Mouse (Mus musculus): Measurements from ENCODE around the gene AL607142.1. TPM values are rescaled to one million over a fixed set of nuclear protein-coding genes. Genes with fewer than 3 reads are reported as not detected.

The AL607142.1 gene
- polyA plus RNA-seq, 1 experiment from 2014 or later: not detected

DNA sequence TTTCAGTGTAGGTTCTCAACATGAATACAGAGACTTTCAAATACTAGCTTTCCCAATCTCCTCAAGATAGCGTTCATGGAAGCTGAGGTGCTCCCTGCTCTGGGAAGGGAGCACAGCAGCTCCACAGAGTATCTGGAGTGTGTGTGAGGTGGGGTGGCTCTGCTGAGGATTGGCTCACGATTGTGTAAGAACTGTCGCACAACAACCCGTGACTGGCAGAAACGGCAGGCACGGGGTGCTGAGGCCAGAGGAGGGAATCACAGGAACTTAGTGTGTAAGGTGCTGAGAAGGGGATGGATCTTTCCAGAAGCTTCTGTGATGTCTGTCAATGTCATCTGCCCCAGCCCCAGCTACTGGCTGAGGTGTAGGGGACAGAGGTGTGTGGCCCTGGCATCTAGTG is 3.1 kb upstream of the AL607142.1 start:
- Histone ChIP-seq H3K9ac (ENCODE audit: low read depth, low read length) (no peak overlapping the region), H3K27me3 (ENCODE audit: insufficient read depth, low read length) (no peaks in the 10 kb centered on the region), H3K9me3 (replicated peaks; ENCODE audit: low read length) (no peaks in the 10 kb centered on the region), H3K27ac (no peak overlapping the region), H3K4me2 (ENCODE audit: low read length) (no peak overlapping the region), H3K36me3 (ENCODE audit: insufficient read depth, low read length) (no peaks in the 10 kb centered on the region), H3K4me3 (replicated peaks; ENCODE audit: low read depth, low read length) (no peak overlapping the region), H3K4me1 (replicated peaks; ENCODE audit: insufficient read depth, low read length) (no peaks in the 10 kb centered on the region)
- TF ChIP-seq CTCF (IDR thresholded peaks at IDR 0.05; ENCODE audit: low read depth): no peak
- no peak for DNase-seq (ENCODE audit: low spot score)
- no peak for ATAC-seq (replicated peaks; ENCODE audit: low FRiP score, low read depth)
- WGBS: 94% methylated on average over 6 of the region's 6 CpGs

DNA sequence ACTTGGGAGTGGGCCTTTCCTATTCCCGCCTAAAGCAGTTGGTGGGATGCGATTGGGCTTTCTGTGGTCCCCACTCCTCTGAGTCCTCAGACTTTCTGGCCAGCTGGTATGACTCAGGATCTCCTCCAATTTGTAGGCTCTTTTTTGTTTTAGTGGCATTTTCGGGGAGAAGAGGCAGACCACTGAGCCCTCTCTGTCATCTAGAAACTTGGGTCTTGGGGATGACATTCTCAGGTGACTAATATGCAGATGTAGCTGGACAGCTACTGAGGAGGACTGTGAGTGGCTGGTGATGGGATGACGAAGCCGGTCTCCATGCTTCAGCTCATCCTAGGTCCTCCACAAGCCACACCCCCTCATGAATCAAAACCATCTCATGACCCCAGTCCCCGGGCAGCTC is 2.6 kb upstream of the AL607142.1 start:
- TF ChIP-seq CTCF (IDR thresholded peaks at IDR 0.05; ENCODE audit: low read depth): no peak
- Histone ChIP-seq H3K27me3 (ENCODE audit: insufficient read depth, low read length) (no peaks in the 10 kb centered on the region), H3K36me3 (ENCODE audit: insufficient read depth, low read length) (no peaks in the 10 kb centered on the region), H3K9ac (ENCODE audit: low read depth, low read length) (no peak overlapping the region), H3K27ac (no peak overlapping the region), H3K4me3 (replicated peaks; ENCODE audit: low read depth, low read length) (no peak overlapping the region), H3K4me1 (replicated peaks; ENCODE audit: insufficient read depth, low read length) (no peaks in the 10 kb centered on the region), H3K4me2 (ENCODE audit: low read length) (no peak overlapping the region), H3K9me3 (replicated peaks; ENCODE audit: low read length) (no peaks in the 10 kb centered on the region)
- DNase-seq (ENCODE audit: low spot score) (no peak), ATAC-seq (replicated peaks; ENCODE audit: low FRiP score, low read depth) (no peak)
- WGBS: 53% methylated on average over 6 of the region's 6 CpGs

DNA sequence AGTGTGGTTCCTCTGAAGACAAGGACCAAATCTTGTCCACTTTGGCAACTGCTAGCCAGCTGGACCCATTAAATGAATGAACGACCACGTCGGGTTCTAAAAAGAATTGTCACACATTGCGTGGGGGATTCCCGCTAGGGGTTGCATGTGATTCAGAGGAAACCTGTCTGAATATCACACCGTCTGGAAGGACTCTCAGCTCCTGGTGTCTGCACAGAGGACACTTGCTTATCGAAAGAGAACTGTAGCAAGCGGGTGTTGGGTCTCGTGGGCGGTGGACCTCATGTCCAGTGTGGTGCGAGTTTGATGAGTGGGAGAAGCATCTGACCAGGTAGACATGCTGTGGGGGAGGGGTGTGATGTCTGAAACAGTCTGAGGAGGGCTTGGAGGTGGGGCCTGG is 2.0 kb upstream of the AL607142.1 start:
- WGBS: 71% methylated on average over 11 of the region's 11 CpGs
- no peak for ATAC-seq (replicated peaks; ENCODE audit: low FRiP score, low read depth)
- Histone ChIP-seq H3K27ac (no peak overlapping the region), H3K4me1 (replicated peaks; ENCODE audit: insufficient read depth, low read length) (no peaks in the 10 kb centered on the region), H3K36me3 (ENCODE audit: insufficient read depth, low read length) (no peaks in the 10 kb centered on the region), H3K4me2 (ENCODE audit: low read length) (no peak overlapping the region), H3K9ac (ENCODE audit: low read depth, low read length) (no peak overlapping the region), H3K27me3 (ENCODE audit: insufficient read depth, low read length) (no peaks in the 10 kb centered on the region), H3K4me3 (replicated peaks; ENCODE audit: low read depth, low read length) (no peak overlapping the region), H3K9me3 (replicated peaks; ENCODE audit: low read length) (no peaks in the 10 kb centered on the region)
- no peak for DNase-seq (ENCODE audit: low spot score)
- TF ChIP-seq CTCF (IDR thresholded peaks at IDR 0.05; ENCODE audit: low read depth): no peak

DNA sequence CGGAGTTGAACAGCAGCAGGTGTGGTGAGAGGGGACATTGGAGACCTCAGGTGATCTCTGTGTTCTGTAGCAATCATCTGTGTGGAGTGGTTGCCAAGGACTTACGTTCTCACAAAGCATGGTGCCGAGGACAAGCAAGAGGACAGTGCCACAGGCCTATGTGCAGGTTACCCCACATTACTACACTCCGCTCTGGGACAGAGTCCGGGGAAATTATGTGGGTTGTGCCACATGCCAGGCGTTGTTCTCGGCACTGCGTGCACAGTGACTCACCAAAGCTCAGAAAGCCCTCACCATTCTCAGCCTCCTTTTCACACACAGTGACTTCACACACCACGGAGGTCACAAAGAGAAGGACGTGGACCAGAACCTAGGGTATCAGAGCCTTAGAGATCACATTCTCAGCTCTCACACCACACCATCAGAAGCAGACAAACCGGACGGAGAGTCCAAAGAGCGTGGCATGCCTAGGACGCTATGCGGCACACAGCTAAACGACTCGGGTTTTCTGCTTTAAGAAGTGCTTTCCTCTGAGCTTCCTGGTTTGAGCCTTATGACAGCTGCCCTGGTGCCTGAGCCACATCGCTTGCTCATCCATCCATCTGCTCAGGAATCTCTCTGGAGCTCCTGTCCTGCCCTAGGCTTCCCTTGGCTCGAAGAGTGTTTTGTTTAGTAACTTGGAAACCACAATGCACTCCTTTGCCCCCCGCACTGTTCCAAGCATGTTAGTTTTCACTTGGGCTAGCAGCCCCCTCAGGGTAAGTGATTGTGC is 1.3 kb upstream of the AL607142.1 start:
- DNase-seq (ENCODE audit: low spot score) (no peak), ATAC-seq (replicated peaks; ENCODE audit: low FRiP score, low read depth) (no peak)
- H3K27me3 ChIP-seq (ENCODE audit: insufficient read depth, low read length): no peaks in the 10 kb centered on the region
- H3K9ac ChIP-seq (ENCODE audit: low read depth, low read length): no peak overlapping the region
- no peak overlapping the region for H3K4me3 ChIP-seq (replicated peaks; ENCODE audit: low read depth, low read length)
- no peaks in the 10 kb centered on the region for H3K36me3 ChIP-seq (ENCODE audit: insufficient read depth, low read length)
- WGBS: 89% methylated on average over 20 of the region's 20 CpGs
- TF ChIP-seq CTCF (IDR thresholded peaks at IDR 0.05; ENCODE audit: low read depth): no peak
- no peak overlapping the region for H3K27ac ChIP-seq
- H3K9me3 ChIP-seq (replicated peaks; ENCODE audit: low read length): no peaks in the 10 kb centered on the region
- H3K4me1 ChIP-seq (replicated peaks; ENCODE audit: insufficient read depth, low read length): no peaks in the 10 kb centered on the region
- H3K4me2 ChIP-seq (ENCODE audit: low read length): no peak overlapping the region

DNA sequence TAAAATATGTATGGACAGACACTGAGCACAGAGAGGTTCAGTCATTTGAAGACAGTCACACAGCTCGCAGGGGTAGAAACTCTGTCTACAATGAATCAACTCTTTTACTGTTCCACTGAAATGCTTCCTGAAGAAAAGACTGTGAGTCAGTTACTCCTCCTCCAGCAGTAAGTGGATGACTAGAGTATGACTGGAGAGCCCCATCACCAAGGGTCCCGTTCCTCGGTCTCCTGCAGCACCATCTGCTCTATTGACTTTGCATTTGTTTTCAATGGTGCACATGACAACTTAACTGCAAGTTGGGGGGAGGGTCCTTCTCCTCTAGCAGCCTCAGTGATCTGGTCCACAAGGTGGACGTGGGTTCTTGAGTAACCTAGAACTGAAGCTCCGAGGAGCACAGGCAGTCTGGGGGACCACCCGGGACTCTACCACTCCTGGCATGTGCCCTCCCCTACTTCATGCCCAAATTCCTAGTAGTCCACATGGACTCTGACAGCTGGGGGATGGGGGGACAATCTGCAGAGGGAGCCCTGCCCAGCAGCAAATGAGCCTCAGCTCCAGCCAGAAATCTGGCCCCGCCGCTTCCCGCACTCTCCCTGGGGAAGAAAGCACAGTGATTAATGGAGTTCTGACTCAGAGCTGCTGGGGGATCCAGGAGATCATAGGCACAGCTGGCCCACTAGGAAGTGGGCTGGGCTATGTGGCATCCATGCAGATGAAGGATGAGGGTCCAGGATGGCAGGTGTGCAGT is 2.2 kb downstream of the AL607142.1 start:
- Histone ChIP-seq H3K9me3 (replicated peaks; ENCODE audit: low read length) (no peaks in the 10 kb centered on the region), H3K36me3 (ENCODE audit: insufficient read depth, low read length) (no peaks in the 10 kb centered on the region), H3K27ac (no peak overlapping the region), H3K4me1 (replicated peaks; ENCODE audit: insufficient read depth, low read length) (no peaks in the 10 kb centered on the region), H3K9ac (ENCODE audit: low read depth, low read length) (no peak overlapping the region), H3K4me3 (replicated peaks; ENCODE audit: low read depth, low read length) (no peak overlapping the region), H3K27me3 (ENCODE audit: insufficient read depth, low read length) (no peaks in the 10 kb centered on the region), H3K4me2 (ENCODE audit: low read length) (no peak overlapping the region)
- 54% methylated on average over 9 of the region's 9 CpGs for WGBS
- no peak for TF ChIP-seq CTCF (IDR thresholded peaks at IDR 0.05; ENCODE audit: low read depth)
- DNase-seq (ENCODE audit: low spot score) (no peak), ATAC-seq (replicated peaks; ENCODE audit: low FRiP score, low read depth) (no peak)

DNA sequence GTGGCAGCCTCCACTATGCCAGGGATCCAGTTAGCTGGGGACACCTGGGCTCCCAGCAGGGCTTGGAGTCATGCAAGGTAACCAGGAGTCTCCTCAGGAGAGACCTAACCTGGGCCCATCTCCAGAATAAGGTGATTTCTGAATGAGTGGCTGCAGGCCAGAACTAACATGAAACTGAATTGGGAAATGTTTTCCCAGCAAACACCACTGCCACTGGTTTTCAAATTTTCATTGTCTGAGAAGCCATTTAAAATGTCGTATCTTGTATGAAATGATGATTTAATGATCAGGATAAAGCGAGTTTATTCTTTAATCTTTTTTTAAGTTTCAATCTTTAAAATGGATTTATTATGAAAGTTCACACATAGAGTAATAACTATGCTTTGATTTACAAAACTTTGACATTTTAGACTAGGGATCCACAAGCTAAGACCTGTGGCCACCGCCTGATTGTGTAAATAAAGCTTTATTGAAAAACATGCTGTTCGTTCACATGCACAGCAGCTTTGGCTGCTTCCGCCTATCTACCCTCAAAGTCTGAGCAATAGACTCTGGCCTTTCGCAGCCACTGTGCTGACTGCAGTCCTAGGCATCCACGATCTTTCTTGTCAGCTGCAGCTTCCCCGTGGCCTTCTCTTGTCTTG is 2.9 kb downstream of the AL607142.1 start:
- no peak for TF ChIP-seq CTCF (IDR thresholded peaks at IDR 0.05; ENCODE audit: low read depth)
- H3K4me3 ChIP-seq (replicated peaks; ENCODE audit: low read depth, low read length): no peak overlapping the region

More for the DNA sequence above, 2.9 kb downstream of the AL607142.1 start:
- Histone ChIP-seq H3K9ac (ENCODE audit: low read depth, low read length) (no peak overlapping the region), H3K36me3 (ENCODE audit: insufficient read depth, low read length) (no peaks in the 10 kb centered on the region), H3K27me3 (ENCODE audit: insufficient read depth, low read length) (no peaks in the 10 kb centered on the region), H3K9me3 (replicated peaks; ENCODE audit: low read length) (no peaks in the 10 kb centered on the region), H3K4me1 (replicated peaks; ENCODE audit: insufficient read depth, low read length) (no peaks in the 10 kb centered on the region), H3K4me2 (ENCODE audit: low read length) (no peak overlapping the region), H3K27ac (no peak overlapping the region)
- ATAC-seq (replicated peaks; ENCODE audit: low FRiP score, low read depth) (no peak), DNase-seq (ENCODE audit: low spot score) (no peak)
- 79% methylated on average over 8 of the region's 8 CpGs for WGBS

Measured in kidney, postnatal 0 days (tissue).